Mouse (Mus musculus) olfactory bulb, adult 2 months (tissue): ENCODE data around the gene Ndufa7. TPM values are rescaled to one million over a fixed set of nuclear protein-coding genes. Genes with fewer than 3 reads are reported as not detected.

Experiments used
- polyA plus RNA-seq: library from polyadenylated mRNA; stranded (reverse); fragments of >200 nt; gene quantifications from 2 replicates; pipeline ENCODE4 v1.2.4, GENCODE M21; 2012; ENCODE audit warnings: low replicate concordance; ENCODE audit not compliant: missing spikeins, insufficient read depth, insufficient read length

The Ndufa7 gene
- polyA plus RNA-seq, 1 experiment: not detected

Other genes with a start within 250 kb of the Ndufa7 start
- gene Zfp414, start 195.5 kb upstream of the Ndufa7 start, polyA plus RNA-seq: not detected in 2 replicates
- not detected in 2 replicates for gene Pram1, start 186.5 kb upstream of the Ndufa7 start, polyA plus RNA-seq
- gene Hnrnpm, start 137.7 kb upstream of the Ndufa7 start, polyA plus RNA-seq: 317 TPM in 1 of 2 replicates, not detected in the other
- gene March2, start 105.9 kb upstream of the Ndufa7 start, polyA plus RNA-seq: not detected in 2 replicates
- 744 TPM in 1 of 2 replicates, not detected in the other for gene Rab11b, start 64.0 kb upstream of the Ndufa7 start, polyA plus RNA-seq
- not detected in 2 replicates for gene Angptl4, start 42.7 kb upstream of the Ndufa7 start, polyA plus RNA-seq
- not detected in 2 replicates for gene Kank3, start 14.1 kb upstream of the Ndufa7 start, polyA plus RNA-seq
- not detected in 2 replicates for gene Rps28, start within 50 bp of the Ndufa7 start, polyA plus RNA-seq
- gene Cd320, start 18.5 kb downstream of the Ndufa7 start, polyA plus RNA-seq: not detected in 2 replicates
- gene Gm7029, start 49.3 kb downstream of the Ndufa7 start, polyA plus RNA-seq: not detected in 2 replicates
- not detected in 2 replicates for gene Kifc1, start 66.1 kb downstream of the Ndufa7 start, polyA plus RNA-seq
- gene Platr17, start 80.6 kb downstream of the Ndufa7 start, polyA plus RNA-seq: not detected in 2 replicates
- gene Daxx, start 84.8 kb downstream of the Ndufa7 start, polyA plus RNA-seq: not detected in 2 replicates
- gene Tapbp, start 91.3 kb downstream of the Ndufa7 start, polyA plus RNA-seq: 118 TPM in 1 of 2 replicates, not detected in the other
- not detected in 2 replicates for gene Zbtb22, start 91.3 kb downstream of the Ndufa7 start, polyA plus RNA-seq
- gene Rgl2, start 105.0 kb downstream of the Ndufa7 start, polyA plus RNA-seq: 671 TPM in 1 of 2 replicates, not detected in the other
- gene Pfdn6, start 115.8 kb downstream of the Ndufa7 start, polyA plus RNA-seq: not detected in 2 replicates
- gene Wdr46, start 116.1 kb downstream of the Ndufa7 start, polyA plus RNA-seq: not detected in 2 replicates
- gene B3galt4, start 126.9 kb downstream of the Ndufa7 start, polyA plus RNA-seq: not detected in 2 replicates
- gene Vps52, start 131.2 kb downstream of the Ndufa7 start, polyA plus RNA-seq: not detected in 2 replicates
- gene Rps18, start 131.4 kb downstream of the Ndufa7 start, polyA plus RNA-seq: 1,298 TPM in 1 of 2 replicates, not detected in the other
- not detected in 2 replicates for gene H2-K1, start 175.8 kb downstream of the Ndufa7 start, polyA plus RNA-seq
- not detected in 2 replicates for gene Ring1, start 200.1 kb downstream of the Ndufa7 start, polyA plus RNA-seq
- gene H2-Ke6, start 203.5 kb downstream of the Ndufa7 start, polyA plus RNA-seq: not detected in 2 replicates
- not detected in 2 replicates for gene Slc39a7, start 207.1 kb downstream of the Ndufa7 start, polyA plus RNA-seq
- gene Rxrb, start 207.2 kb downstream of the Ndufa7 start, polyA plus RNA-seq: not detected in 2 replicates
- gene Col11a2, start 214.9 kb downstream of the Ndufa7 start, polyA plus RNA-seq: not detected in 2 replicates